Mouse (Mus musculus) thymus, adult 2 months (tissue): ENCODE results near the gene Umodl1.

Experiments used
- CTCF ChIP-seq: fragments of 200-500 bp; IDR thresholded peaks from 2 replicates; pipeline ENCODE4 v1.5.1; 2012; ENCODE audit warnings: mild to moderate bottlenecking, control low read depth, low read length, moderate library complexity, borderline replicate concordance; ENCODE audit not compliant: control insufficient read depth, poor library complexity, insufficient read depth; ENCODE audit errors: extremely low read depth
- POLR2A ChIP-seq: fragments of 200-500 bp; IDR thresholded peaks from 2 replicates; pipeline ENCODE4 v1.6.1; 2012; ENCODE audit warnings: mild to moderate bottlenecking, low read length, control low read depth, moderate library complexity; ENCODE audit not compliant: control insufficient read depth, poor library complexity, insufficient read depth; ENCODE audit errors: extremely low read depth

- TF ChIP-seq POLR2A (no peak), CTCF (no peak)
These were observed 21.6 kb upstream of the Umodl1 start for GRCm38 (mm10) chr17:30932836-30933235.
